Mouse (Mus musculus) hindbrain, embryonic 13.5 days (tissue): ENCODE results near the gene Arhgef25. TPM values are rescaled to one million over a fixed set of nuclear protein-coding genes. Genes with fewer than 3 reads are reported as not detected.

Experiments
- ATAC-seq: fragments of 200-750 bp; cut with Nextera tagmentation; 2 replicates; pipeline ENCODE4 v1.8.0; 2017; ENCODE audit warnings: moderate TSS enrichment; ENCODE audit not compliant: low FRiP score
- H3K27ac ChIP-seq: fragments of 300-500 bp; sonication (generic); 2 replicates; pipeline ENCODE4 v1.5.1; 2015; ENCODE audit warnings: inconsistent platforms, mild to moderate bottlenecking, moderate library complexity
- H3K27me3 ChIP-seq: fragments of 300-500 bp; sonication (generic); 2 replicates; pipeline ENCODE4 v1.6.1; 2015; ENCODE audit warnings: mild to moderate bottlenecking, inconsistent platforms
- H3K36me3 ChIP-seq: fragments of 300-500 bp; sonication (generic); 2 replicates; pipeline ENCODE4 v1.6.1; 2015; ENCODE audit warnings: mild to moderate bottlenecking, inconsistent platforms
- H3K4me1 ChIP-seq: fragments of 300-500 bp; sonication (generic); replicated peaks from 2 replicates; pipeline ENCODE4 v1.6.1; 2015; ENCODE audit warnings: inconsistent platforms
- H3K4me2 ChIP-seq: fragments of 300-500 bp; sonication (generic); 2 replicates; pipeline ENCODE4 v1.6.1; 2015; ENCODE audit warnings: inconsistent platforms, mild to moderate bottlenecking, moderate library complexity
- H3K4me3 ChIP-seq: fragments of 300-500 bp; sonication (generic); 2 replicates; pipeline ENCODE4 v1.5.1; 2015; ENCODE audit warnings: mild to moderate bottlenecking, inconsistent platforms
- H3K9ac ChIP-seq: fragments of 300-500 bp; sonication (generic); 2 replicates; pipeline ENCODE4 v1.6.1; 2015; ENCODE audit warnings: mild to moderate bottlenecking, inconsistent platforms
- H3K9me3 ChIP-seq: fragments of 300-500 bp; sonication (generic); 2 replicates; pipeline ENCODE4 v1.6.1; 2016; ENCODE audit warnings: inconsistent platforms
- WGBS: fragments of 180-500 bp; shearing (Covaris S2); methylation state at CpG from one replicate; pipeline ENCODE4 v1.1.7; 2015; 5-methylcytosine and 5-hydroxymethylcytosine counted together
- polyA plus RNA-seq: library from polyadenylated mRNA; unstranded; fragments of >200 nt; fragmentation: Nextera tagmentation; extraction: Ambion mirVana; gene quantifications from 2 replicates; pipeline ENCODE4 v1.2.1, GENCODE M21; 2015

The Arhgef25 gene
- polyA plus RNA-seq, 1 experiment from 2014 or later = 28.4 TPM

DNA sequence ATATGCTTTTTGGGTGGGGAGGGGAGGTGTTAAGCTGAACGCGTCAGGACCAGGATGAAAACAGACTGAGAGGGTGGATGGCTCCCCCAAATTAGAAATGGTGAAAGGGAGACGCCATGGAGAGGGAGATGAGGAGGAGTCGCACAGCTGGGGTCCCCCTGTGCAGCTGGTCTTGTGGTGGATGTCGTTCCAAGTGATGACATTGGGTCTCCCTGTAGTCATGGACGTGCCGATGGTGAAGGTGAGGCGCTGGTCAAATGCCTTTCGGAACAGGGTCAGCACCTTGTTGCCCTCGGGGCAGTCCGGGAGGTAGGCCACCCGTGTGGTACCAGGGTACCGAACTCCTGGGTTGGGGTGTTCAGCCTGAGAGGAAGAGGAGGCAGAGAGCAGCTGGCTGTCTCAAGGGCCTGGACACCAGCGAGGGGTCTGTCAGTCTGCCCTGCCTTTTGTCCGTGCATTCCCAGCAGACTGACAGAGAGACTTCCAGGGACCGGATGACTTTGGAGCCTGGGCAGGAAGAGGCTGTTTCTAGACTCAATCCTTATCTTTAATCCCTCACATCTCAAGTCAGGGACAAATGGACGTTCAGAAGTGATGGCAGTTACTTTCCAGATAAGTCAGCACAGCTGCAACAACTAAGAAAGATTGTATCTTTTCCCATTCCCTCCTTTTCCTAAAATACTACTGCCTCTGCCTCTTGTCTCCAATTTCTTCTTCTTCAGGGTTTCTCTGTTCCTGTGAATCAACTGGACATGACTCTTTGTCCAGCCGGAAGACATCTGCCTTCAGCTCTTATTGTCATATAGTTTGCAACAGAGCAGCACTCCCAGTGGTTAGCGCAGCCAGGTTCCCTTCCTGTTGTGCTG lies 1.5 kb upstream of the Arhgef25 start:
- H3K9me3 ChIP-seq = no peaks in the 10 kb centered on the region
- no peak overlapping the region for H3K4me3 ChIP-seq
- H3K27ac ChIP-seq = no peak overlapping the region
- WGBS = 81% methylated on average over 19 of the region's 19 CpGs
- H3K9ac ChIP-seq = no peak overlapping the region
- H3K36me3 ChIP-seq = peaks cover 29% of the 10 kb centered on the region
- H3K4me2 ChIP-seq = no peak overlapping the region
- no peak for ATAC-seq
- no peaks in the 10 kb centered on the region for H3K27me3 ChIP-seq
- peaks cover 73% of the 10 kb centered on the region for H3K4me1 ChIP-seq

GRCm38 (mm10) chr10:127190398-127191190 lies 711 bp upstream of the Arhgef25 start:
- ATAC-seq = no peak
- H3K27ac ChIP-seq = peak overlapping the region; percentile 23; the same call in 1 of the 2 replicates
- H3K4me1 ChIP-seq = peaks cover 67% of the 10 kb centered on the region
- H3K4me2 ChIP-seq = peak overlapping the region; percentile 98
- 0 out of 2 replicates have a peak, but pooled peaks cover under 1% of the 10 kb centered on the region for H3K27me3 ChIP-seq
- H3K9ac ChIP-seq = peak overlapping the region; percentile 85; the same call in 1 of the 2 replicates
- H3K4me3 ChIP-seq = peak overlapping the region; percentile 11; the same call in 1 of the 2 replicates
- H3K36me3 ChIP-seq = peaks cover 29% of the 10 kb centered on the region
- H3K9me3 ChIP-seq = no peaks in the 10 kb centered on the region
- 34% methylated on average over 13 of the region's 14 CpGs for WGBS

DNA sequence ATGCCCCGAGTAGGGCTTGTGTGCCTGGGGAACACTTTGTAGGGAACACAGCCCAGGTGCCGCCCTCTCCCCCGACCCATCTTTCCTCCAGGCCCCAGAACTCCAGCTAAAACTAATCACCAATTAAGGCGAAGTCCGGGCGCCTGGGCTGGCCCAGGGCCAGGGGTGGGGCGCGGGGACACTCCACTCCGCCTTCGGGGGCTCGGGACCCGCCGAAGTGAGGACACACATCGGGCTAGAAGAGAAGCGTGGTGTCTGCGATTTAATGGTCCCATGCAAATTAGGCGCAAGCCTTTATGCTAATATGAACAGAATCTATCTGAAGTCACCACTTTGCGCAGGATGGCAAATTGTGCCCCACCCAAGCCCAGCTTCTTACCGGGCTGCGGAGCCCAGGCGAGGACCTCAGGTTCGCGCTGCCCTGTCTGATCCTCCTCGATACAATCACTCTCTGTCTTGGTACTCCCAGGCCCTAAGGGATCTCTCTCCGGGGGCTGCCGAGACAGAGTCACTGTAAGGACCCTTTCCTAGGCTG lies 700 bp downstream of the Arhgef25 start:
- peaks cover 70% of the 10 kb centered on the region for H3K4me1 ChIP-seq
- under 1% methylated on average over 26 of the region's 26 CpGs for WGBS

GRCm38 (mm10) chr10:127188465-127189115 lies 1.3 kb downstream of the Arhgef25 start:
- no peaks in the 10 kb centered on the region for H3K9me3 ChIP-seq
- H3K27me3 ChIP-seq = peaks cover 12% of the 10 kb centered on the region
- H3K4me2 ChIP-seq = peak overlapping the region; percentile 98
- H3K36me3 ChIP-seq = peaks cover 29% of the 10 kb centered on the region
- peak overlapping the region; percentile 85 for H3K9ac ChIP-seq
- peak overlapping the region; percentile 69 for H3K4me3 ChIP-seq
- ATAC-seq = peak; percentile 81
- H3K27ac ChIP-seq = peak overlapping the region; percentile 88
- under 1% methylated on average over 22 of the region's 46 CpGs for WGBS
- peaks cover 75% of the 10 kb centered on the region for H3K4me1 ChIP-seq

More for the DNA sequence above, 700 bp downstream of the Arhgef25 start:
- Histone ChIP-seq H3K9me3 (no peaks in the 10 kb centered on the region), H3K27me3 (peaks cover 8% of the 10 kb centered on the region; the same call in 1 of the 2 replicates), H3K4me2 (peak overlapping the region; percentile 98), H3K4me3 (peak overlapping the region; percentile 69), H3K27ac (peak overlapping the region; percentile 88), H3K9ac (peak overlapping the region; percentile 85), H3K36me3 (peaks cover 29% of the 10 kb centered on the region)
- peak; percentile 5; the same call in 1 of the 2 replicates for ATAC-seq

GRCm38 (mm10) chr10:127188079-127188453 lies 1.8 kb downstream of the Arhgef25 start:
- Histone ChIP-seq H3K9ac (peak overlapping the region; percentile 85), H3K9me3 (no peaks in the 10 kb centered on the region), H3K27ac (peak overlapping the region; percentile 88), H3K36me3 (peaks cover 29% of the 10 kb centered on the region), H3K27me3 (peaks cover 17% of the 10 kb centered on the region), H3K4me3 (peak overlapping the region; percentile 69), H3K4me2 (peak overlapping the region; percentile 98), H3K4me1 (peaks cover 73% of the 10 kb centered on the region)
- under 1% methylated on average over 15 of the region's 21 CpGs for WGBS
- ATAC-seq = peak; percentile 26

DNA sequence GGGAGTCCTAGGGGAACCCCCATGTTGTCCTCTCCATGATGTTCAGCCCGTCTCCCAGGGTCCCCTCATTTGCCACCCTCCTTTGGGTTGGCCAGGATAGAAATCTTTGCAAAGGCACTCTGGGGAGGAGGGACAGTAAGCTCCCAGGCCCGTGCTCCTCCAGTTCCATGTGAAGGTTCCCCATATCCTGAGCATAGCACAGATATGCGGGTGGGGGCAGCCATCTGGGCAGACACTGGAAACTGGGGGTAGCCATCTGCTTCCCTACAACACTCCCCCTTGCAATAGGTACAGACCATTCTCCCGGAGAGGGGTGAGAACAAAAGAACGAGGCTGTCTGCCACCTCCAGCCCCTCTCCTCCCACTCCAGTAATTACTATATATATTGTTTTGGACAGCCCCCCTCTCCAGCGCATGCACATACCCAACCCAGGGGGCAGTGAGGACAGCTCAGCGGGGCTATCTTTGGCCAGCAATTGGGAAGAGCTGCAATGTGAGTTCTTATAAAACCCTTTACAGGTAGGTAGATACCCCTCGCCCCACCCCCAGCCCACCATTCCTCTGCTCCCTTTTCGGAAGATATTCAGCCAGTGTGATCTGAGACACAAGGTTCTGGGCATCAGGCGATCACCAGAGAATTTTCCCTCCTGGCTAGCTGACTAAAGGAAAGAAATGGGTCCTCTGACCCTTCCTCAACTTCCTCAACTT lies 2.4 kb downstream of the Arhgef25 start:
- 33% methylated on average over 10 of the region's 10 CpGs for WGBS
- peak overlapping the region; percentile 69 for H3K4me3 ChIP-seq
- H3K27me3 ChIP-seq = peaks cover 22% of the 10 kb centered on the region
- H3K27ac ChIP-seq = peak overlapping the region; percentile 88
- H3K4me1 ChIP-seq = peaks cover 68% of the 10 kb centered on the region
- peaks cover 29% of the 10 kb centered on the region for H3K36me3 ChIP-seq
- peak overlapping the region; percentile 85 for H3K9ac ChIP-seq
- H3K9me3 ChIP-seq = no peaks in the 10 kb centered on the region
- ATAC-seq = peak; percentile 4; the same call in 1 of the 2 replicates
- peak overlapping the region; percentile 98 for H3K4me2 ChIP-seq

DNA sequence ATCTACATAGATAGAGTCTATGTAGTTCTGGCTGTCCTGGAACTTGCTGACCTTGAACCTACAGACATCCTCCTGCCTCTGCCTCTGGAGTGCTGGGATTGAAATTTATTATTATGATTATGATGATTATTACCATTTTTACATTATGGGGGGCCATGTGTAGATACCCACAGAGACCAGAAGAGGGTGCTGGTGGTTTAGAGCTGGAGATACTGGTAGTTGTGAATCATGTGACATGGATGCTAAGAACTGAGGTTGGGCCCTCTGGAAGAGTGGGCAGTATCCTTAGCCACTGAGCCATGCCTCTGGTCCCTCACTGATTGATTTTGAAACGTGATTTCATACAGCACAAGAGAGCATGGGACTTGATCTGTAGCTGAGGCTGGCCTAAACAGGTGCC lies 3.4 kb downstream of the Arhgef25 start:
- ATAC-seq = no peak
- no peak overlapping the region for H3K9ac ChIP-seq
- H3K27ac ChIP-seq = no peak overlapping the region
- no peak overlapping the region for H3K4me3 ChIP-seq
- H3K4me1 ChIP-seq = peaks cover 64% of the 10 kb centered on the region
- WGBS = 79% methylated on average over 1 of the region's 1 CpGs
- H3K4me2 ChIP-seq = no peak overlapping the region
- H3K27me3 ChIP-seq = peaks cover 28% of the 10 kb centered on the region
- no peaks in the 10 kb centered on the region for H3K9me3 ChIP-seq
- peaks cover 25% of the 10 kb centered on the region for H3K36me3 ChIP-seq

GRCm38 (mm10) chr10:127185506-127185905 lies 4.4 kb downstream of the Arhgef25 start:
- no peak overlapping the region for H3K4me3 ChIP-seq
- peaks cover 15% of the 10 kb centered on the region for H3K36me3 ChIP-seq
- 86% methylated on average over 15 of the region's 15 CpGs for WGBS
- no peaks in the 10 kb centered on the region for H3K9me3 ChIP-seq
- H3K9ac ChIP-seq = no peak overlapping the region
- ATAC-seq = no peak
- peaks cover 37% of the 10 kb centered on the region for H3K27me3 ChIP-seq
- H3K27ac ChIP-seq = no peak overlapping the region; the same call in 1 of the 2 replicates
- no peak overlapping the region for H3K4me2 ChIP-seq
- peaks cover 57% of the 10 kb centered on the region for H3K4me1 ChIP-seq

DNA sequence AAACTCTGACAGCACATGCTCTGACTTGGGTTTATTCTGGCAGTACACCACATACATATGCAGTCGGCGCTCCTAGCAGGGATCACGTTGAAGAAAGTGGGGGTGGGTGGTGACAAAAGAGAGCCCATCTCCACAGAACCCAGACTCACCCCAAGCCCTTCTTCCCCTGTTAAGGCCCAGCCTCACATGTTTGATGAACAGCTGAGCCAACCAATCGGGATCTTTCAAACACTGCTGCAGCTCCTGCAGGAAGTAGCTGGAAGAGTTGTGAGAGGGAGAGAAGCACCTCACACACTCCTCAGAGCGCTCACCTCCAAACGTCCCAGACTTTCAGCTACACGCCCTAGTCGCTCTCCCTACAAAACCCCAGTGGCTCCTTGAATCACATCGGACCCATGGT lies 4.8 kb downstream of the Arhgef25 start:
- Histone ChIP-seq H3K4me3 (no peak overlapping the region), H3K27me3 (peaks cover 41% of the 10 kb centered on the region), H3K4me2 (no peak overlapping the region), H3K9me3 (no peaks in the 10 kb centered on the region), H3K9ac (no peak overlapping the region), H3K36me3 (peaks cover 14% of the 10 kb centered on the region), H3K4me1 (peaks cover 57% of the 10 kb centered on the region), H3K27ac (no peak overlapping the region; the same call in 1 of the 2 replicates)
- WGBS = 68% methylated on average over 9 of the region's 9 CpGs
- no peak for ATAC-seq

DNA sequence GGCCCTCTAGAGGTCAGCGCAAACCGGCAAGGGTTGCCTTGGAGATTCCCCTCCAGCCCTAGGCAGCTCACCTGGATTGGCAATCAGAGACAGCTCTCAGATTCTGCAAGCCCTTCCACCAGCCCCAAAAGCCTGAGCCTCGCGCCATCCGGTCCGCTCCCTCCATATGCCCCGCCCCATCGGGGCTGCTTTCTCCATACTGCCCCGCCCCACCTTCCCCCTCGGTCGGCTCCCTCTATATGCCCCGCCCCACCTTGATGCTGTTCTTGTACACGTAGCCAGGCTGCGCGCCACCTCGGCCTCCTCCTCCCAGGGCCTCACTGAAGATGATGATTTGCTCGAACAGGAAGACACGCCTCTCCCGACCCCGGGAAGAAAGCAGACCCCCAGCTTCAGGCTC lies 6.1 kb downstream of the Arhgef25 start:
- Histone ChIP-seq H3K4me3 (no peak overlapping the region), H3K36me3 (peaks cover 14% of the 10 kb centered on the region), H3K4me1 (peaks cover 49% of the 10 kb centered on the region), H3K9ac (peak overlapping the region; percentile 53), H3K4me2 (peak overlapping the region; percentile 29; the same call in 1 of the 2 replicates), H3K27ac (no peak overlapping the region), H3K9me3 (no peaks in the 10 kb centered on the region), H3K27me3 (peaks cover 55% of the 10 kb centered on the region)
- WGBS = 16% methylated on average over 20 of the region's 20 CpGs
- ATAC-seq = no peak

GRCm38 (mm10) chr10:127182624-127183023 lies 7.3 kb downstream of the Arhgef25 start:
- H3K9ac ChIP-seq = no peak overlapping the region; the same call in 1 of the 2 replicates
- peaks cover 14% of the 10 kb centered on the region for H3K36me3 ChIP-seq
- no peak overlapping the region for H3K27ac ChIP-seq
- peaks cover 51% of the 10 kb centered on the region for H3K4me1 ChIP-seq
- no peak overlapping the region for H3K4me3 ChIP-seq
- peaks cover 66% of the 10 kb centered on the region for H3K27me3 ChIP-seq
- 77% methylated on average over 4 of the region's 4 CpGs for WGBS
- H3K4me2 ChIP-seq = no peak overlapping the region
- H3K9me3 ChIP-seq = no peaks in the 10 kb centered on the region
- ATAC-seq = no peak
